Mouse (Mus musculus) heart, embryonic 11.5 days (tissue): ENCODE data around the gene Preb. TPM values are rescaled to one million over a fixed set of nuclear protein-coding genes. Genes with fewer than 3 reads are reported as not detected.

Experiments used
- ATAC-seq: fragments of 200-750 bp; cut with Nextera tagmentation; replicated peaks from 2 replicates; pipeline ENCODE4 v1.8.0; 2017; ENCODE audit warnings: moderate library complexity; ENCODE audit not compliant: insufficient number of reproducible peaks, low FRiP score, low TSS enrichment
- H3K27ac ChIP-seq: fragments of 300-500 bp; sonication (generic); 2 replicates; pipeline ENCODE4 v1.5.1; 2014; ENCODE audit warnings: mild to moderate bottlenecking, low read depth, low read length
- H3K27me3 ChIP-seq: fragments of 300-500 bp; sonication (generic); 2 replicates; pipeline ENCODE4 v1.6.1; 2014; ENCODE audit warnings: mild to moderate bottlenecking, low read length, mixed read lengths; ENCODE audit not compliant: control insufficient read depth, insufficient read depth
- H3K36me3 ChIP-seq: fragments of 300-500 bp; sonication (generic); 2 replicates; pipeline ENCODE4 v1.6.1; 2014; ENCODE audit warnings: mild to moderate bottlenecking, low read length, moderate library complexity, mixed read lengths; ENCODE audit not compliant: control insufficient read depth, insufficient read depth
- H3K4me1 ChIP-seq: fragments of 300-500 bp; sonication (generic); 2 replicates; pipeline ENCODE4 v1.6.1; 2014; ENCODE audit warnings: low read length; ENCODE audit not compliant: control insufficient read depth, insufficient read depth
- H3K4me2 ChIP-seq: fragments of 300-500 bp; sonication (generic); 2 replicates; pipeline ENCODE4 v1.6.1; 2014; ENCODE audit warnings: mild to moderate bottlenecking, moderate library complexity
- H3K4me3 ChIP-seq: fragments of 300-500 bp; sonication (generic); 2 replicates; pipeline ENCODE4 v1.5.1; 2014; ENCODE audit warnings: low read depth, low read length
- H3K9ac ChIP-seq: fragments of 300-500 bp; sonication (generic); 2 replicates; pipeline ENCODE4 v1.6.1; 2014; ENCODE audit warnings: mild to moderate bottlenecking, low read depth, low read length, moderate library complexity
- H3K9me3 ChIP-seq: fragments of 300-500 bp; sonication (generic); replicated peaks from 2 replicates; pipeline ENCODE4 v1.6.1; 2016; ENCODE audit warnings: low read length; ENCODE audit not compliant: control insufficient read depth
- WGBS: fragments of 180-500 bp; shearing (Covaris S2); extraction: QIAGEN DNeasy Blood & Tissue Kit; methylation state at CpG from one replicate; pipeline ENCODE4 v1.1.7; 2014; ENCODE audit not compliant: insufficient replicate concordance; 5-methylcytosine and 5-hydroxymethylcytosine counted together
- polyA plus RNA-seq: library from polyadenylated mRNA; unstranded; fragments of >200 nt; fragmentation: Nextera tagmentation; extraction: Ambion mirVana; gene quantifications from 2 replicates; pipeline ENCODE4 v1.2.1, GENCODE M21; 2014

Preb gene
- polyA plus RNA-seq, 1 experiment from 2014 or later, result 70.2 TPM

GRCm38 (mm10) chr5:30923119-30923518 is 37.0 kb downstream of the Preb start:
- H3K9ac ChIP-seq, result no peak overlapping the region
- H3K27me3 ChIP-seq, result no peaks in the 10 kb centered on the region
- H3K27ac ChIP-seq, result no peak overlapping the region
- peaks cover 20% of the 10 kb centered on the region for H3K4me1 ChIP-seq
- peaks cover 5% of the 10 kb centered on the region; the same call in 1 of the 2 replicates for H3K36me3 ChIP-seq
- H3K4me2 ChIP-seq, result peak overlapping the region; percentile 73
- no peak overlapping the region for H3K4me3 ChIP-seq
- WGBS, result 79% methylated on average over 6 of the region's 6 CpGs
- ATAC-seq, result no peak
- H3K9me3 ChIP-seq, result no peaks in the 10 kb centered on the region

GRCm38 (mm10) chr5:30922581-30923041 is 37.5 kb downstream of the Preb start:
- 44% methylated on average over 10 of the region's 10 CpGs for WGBS
- Histone ChIP-seq H3K9ac (peak overlapping the region; percentile 79), H3K27ac (peak overlapping the region; percentile 82; the same call in 1 of the 2 replicates), H3K4me2 (peak overlapping the region; percentile 73), H3K4me1 (peaks cover 20% of the 10 kb centered on the region), H3K36me3 (peaks cover 9% of the 10 kb centered on the region; the same call in 1 of the 2 replicates), H3K4me3 (peak overlapping the region; percentile 54), H3K27me3 (no peaks in the 10 kb centered on the region), H3K9me3 (no peaks in the 10 kb centered on the region)
- ATAC-seq, result no peak

GRCm38 (mm10) chr5:30921256-30922033 is 38.7 kb downstream of the Preb start, which contains the start of gene Khk:
Khk (plus strand) TSS chr5:30921431.
- peak; percentile 80 for ATAC-seq
- Histone ChIP-seq H3K4me1 (peaks cover 27% of the 10 kb centered on the region), H3K36me3 (peaks cover 11% of the 10 kb centered on the region), H3K27ac (peak within 1 kb of the TSS; percentile 82), H3K4me3 (peak within 1 kb of the TSS; percentile 54), H3K4me2 (peak within 1 kb of the TSS; percentile 73), H3K27me3 (no peaks in the 10 kb centered on the region), H3K9ac (peak within 1 kb of the TSS; percentile 79), H3K9me3 (no peaks in the 10 kb centered on the region)
- WGBS, result under 1% methylated on average over 37 of the region's 40 CpGs

- Histone ChIP-seq H3K9ac (no peak overlapping the region), H3K4me1 (peaks cover 33% of the 10 kb centered on the region), H3K4me3 (no peak overlapping the region), H3K4me2 (peak overlapping the region; percentile 73), H3K27me3 (no peaks in the 10 kb centered on the region), H3K27ac (no peak overlapping the region), H3K9me3 (no peaks in the 10 kb centered on the region), H3K36me3 (peaks cover 11% of the 10 kb centered on the region)
- ATAC-seq, result no peak
- WGBS, result 68% methylated on average over 19 of the region's 19 CpGs
Measured at GRCm38 (mm10) chr5:30920621-30921020, 39.5 kb downstream of the Preb start.

- Histone ChIP-seq H3K27ac (no peak overlapping the region), H3K9ac (no peak overlapping the region), H3K27me3 (no peaks in the 10 kb centered on the region), H3K9me3 (no peaks in the 10 kb centered on the region), H3K4me1 (peaks cover 37% of the 10 kb centered on the region), H3K4me2 (peak overlapping the region; percentile 73; the same call in 1 of the 2 replicates), H3K36me3 (peaks cover 11% of the 10 kb centered on the region), H3K4me3 (no peak overlapping the region)
- 74% methylated on average over 11 of the region's 11 CpGs for WGBS
- no peak for ATAC-seq
Measured at GRCm38 (mm10) chr5:30919831-30920614, 40.1 kb downstream of the Preb start.

GRCm38 (mm10) chr5:30918691-30919090 is 41.5 kb downstream of the Preb start:
- H3K4me1 ChIP-seq, result peaks cover 36% of the 10 kb centered on the region
- H3K9ac ChIP-seq, result no peak overlapping the region

GRCm38 (mm10) chr5:30917891-30918670 is 42.1 kb downstream of the Preb start:
- Histone ChIP-seq H3K4me3 (no peak overlapping the region), H3K27me3 (no peaks in the 10 kb centered on the region), H3K4me1 (peaks cover 41% of the 10 kb centered on the region), H3K4me2 (no peak overlapping the region), H3K27ac (no peak overlapping the region), H3K9ac (no peak overlapping the region), H3K36me3 (peaks cover 11% of the 10 kb centered on the region), H3K9me3 (no peaks in the 10 kb centered on the region)
- no peak for ATAC-seq
- WGBS, result 83% methylated on average over 31 of the region's 31 CpGs

More at GRCm38 (mm10) chr5:30918691-30919090, 41.5 kb downstream of the Preb start:
- Histone ChIP-seq H3K27me3 (no peaks in the 10 kb centered on the region), H3K4me2 (no peak overlapping the region), H3K9me3 (no peaks in the 10 kb centered on the region), H3K36me3 (peaks cover 11% of the 10 kb centered on the region), H3K27ac (no peak overlapping the region), H3K4me3 (no peak overlapping the region)
- ATAC-seq, result no peak
- 84% methylated on average over 8 of the region's 8 CpGs for WGBS

- Histone ChIP-seq H3K36me3 (peaks cover 11% of the 10 kb centered on the region), H3K9ac (no peak overlapping the region), H3K4me3 (no peak overlapping the region), H3K4me1 (peaks cover 39% of the 10 kb centered on the region), H3K4me2 (no peak overlapping the region), H3K27me3 (no peaks in the 10 kb centered on the region), H3K9me3 (no peaks in the 10 kb centered on the region), H3K27ac (no peak overlapping the region)
- ATAC-seq, result no peak
- WGBS, result 84% methylated on average over 11 of the region's 11 CpGs
Measured at GRCm38 (mm10) chr5:30917348-30917747, 42.8 kb downstream of the Preb start.
